Mouse (Mus musculus): ENCODE results near the gene Ulk3.

The Ulk3 gene

GRCm38 (mm10) chr9:57618854-57619253 lies 29.6 kb downstream of the Ulk3 start:
- peak; percentile 86 for DNase-seq

GRCm38 (mm10) chr9:57620674-57621073 lies 31.4 kb downstream of the Ulk3 start, which contains the start of gene Lman1l:
Lman1l (minus strand) TSS chr9:57620774.
- no peak for DNase-seq

- peak; percentile 85 for DNase-seq
These were observed 35.0 kb downstream of the Ulk3 start for GRCm38 (mm10) chr9:57624295-57624694.

GRCm38 (mm10) chr9:57625674-57626500 lies 36.6 kb downstream of the Ulk3 start:
- DNase-seq, result peak; percentile 92

- peak; percentile 92 for DNase-seq
These were observed 37.9 kb downstream of the Ulk3 start for GRCm38 (mm10) chr9:57627191-57627590.

- peak; percentile 90 for DNase-seq
These were observed 38.6 kb downstream of the Ulk3 start for GRCm38 (mm10) chr9:57627892-57628291.

- DNase-seq, result peak; percentile 93
These were observed 39.5 kb downstream of the Ulk3 start for GRCm38 (mm10) chr9:57628717-57629116.

- DNase-seq, result peak; percentile 98
These were observed 40.0 kb downstream of the Ulk3 start for GRCm38 (mm10) chr9:57629118-57629874.

- DNase-seq, result peak; percentile 94
These were observed 44.3 kb downstream of the Ulk3 start for GRCm38 (mm10) chr9:57633481-57634024.

GRCm38 (mm10) chr9:57637272-57637671 lies 48.0 kb downstream of the Ulk3 start:
- no peak for DNase-seq

GRCm38 (mm10) chr9:57637741-57638322 lies 48.6 kb downstream of the Ulk3 start:
- DNase-seq, result peak; percentile 98

GRCm38 (mm10) chr9:57638651-57639459 lies 49.6 kb downstream of the Ulk3 start:
- DNase-seq, result peak; percentile 96

- peak; percentile 90 for DNase-seq
These were observed 50.5 kb downstream of the Ulk3 start for GRCm38 (mm10) chr9:57639661-57640328.

GRCm38 (mm10) chr9:57640384-57640783 lies 51.1 kb downstream of the Ulk3 start:
- peak; percentile 99 for DNase-seq

GRCm38 (mm10) chr9:57641022-57641421 lies 51.8 kb downstream of the Ulk3 start:
- peak; percentile 96 for DNase-seq

- peak; percentile 89 for DNase-seq
These were observed 52.7 kb downstream of the Ulk3 start for GRCm38 (mm10) chr9:57641775-57642550.

GRCm38 (mm10) chr9:57643169-57643855 lies 54.1 kb downstream of the Ulk3 start:
- peak; percentile 93 for DNase-seq

- peak; percentile 94 for DNase-seq
These were observed 54.6 kb downstream of the Ulk3 start for GRCm38 (mm10) chr9:57643856-57644180.

- peak; percentile 94 for DNase-seq
These were observed 55.2 kb downstream of the Ulk3 start for GRCm38 (mm10) chr9:57644442-57644943.
